In genomic region chr2:26496451-26496850, GRCm38 (mm10) we compare ENCODE assay signal across 11 mouse cellular contexts. TPM values are rescaled to one million over a fixed set of nuclear protein-coding genes. Genes with fewer than 3 reads are reported as not detected.
DNase-seq lines count a peak whose midpoint lies in the region; ATAC-seq and TF ChIP-seq lines count a peak whose summit lies in the region.
"Had no signal": no experiment of that assay in that cellular context is flagged by ENCODE, and none has a peak within 500 bp of the region (broad histone marks: within the 10 kb centered on the region; RNA-seq: fewer than 3 reads in every experiment).

No protein-coding gene starts in this region.

- ATAC-seq in heart, embryonic 14.5 days (ENCODE audit: insufficient number of reproducible peaks, insufficient read depth, low FRiP score, low read depth): no peak
- no peak for ATAC-seq in embryonic facial prominence, embryonic 13.5 days (ENCODE audit: insufficient number of reproducible peaks, insufficient read depth, low FRiP score, low TSS enrichment, low read depth)
- ATAC-seq in hindbrain, postnatal 0 days: no peak
- no peak for ATAC-seq in liver, embryonic 12.5 days

- no peak overlapping the region for H3K9ac ChIP-seq in heart, embryonic 14.5 days (ENCODE audit: low read length)
- no peak overlapping the region for H3K9ac ChIP-seq in embryonic facial prominence, embryonic 13.5 days
- no peak overlapping the region for H3K9ac ChIP-seq in hindbrain, postnatal 0 days (replicated peaks; ENCODE audit: low read length)
- no peak overlapping the region for H3K9ac ChIP-seq in liver, embryonic 12.5 days
- H3K9ac ChIP-seq: liver, embryonic 13.5 days had no signal

- H3K36me3 ChIP-seq in heart, embryonic 14.5 days (ENCODE audit: control insufficient read depth, insufficient read depth, low read length): peaks cover 9% of the 10 kb centered on the region
- 0 out of 2 replicates have a peak, but pooled peaks cover 7% of the 10 kb centered on the region for H3K36me3 ChIP-seq in embryonic facial prominence, embryonic 13.5 days
- H3K36me3 ChIP-seq in hindbrain, postnatal 0 days (ENCODE audit: insufficient read depth, low read length): no peaks in the 10 kb centered on the region
- 0 out of 2 replicates have a peak, but pooled peaks cover 3% of the 10 kb centered on the region for H3K36me3 ChIP-seq in liver, embryonic 12.5 days
- H3K36me3 ChIP-seq: liver, embryonic 13.5 days had no signal

- 73% methylated on average over 3 of the region's 3 CpGs for WGBS in heart, embryonic 14.5 days
- WGBS in embryonic facial prominence, embryonic 13.5 days: 78% methylated on average over 3 of the region's 3 CpGs
- 50% methylated on average over 3 of the region's 3 CpGs for WGBS in hindbrain, postnatal 0 days
- 51% methylated on average over 3 of the region's 3 CpGs for WGBS in liver, embryonic 12.5 days (ENCODE audit: insufficient replicate concordance)

- H3K4me2 ChIP-seq in heart, embryonic 14.5 days (ENCODE audit: low read length): peak overlapping the region; percentile 16; the same call in 1 of the 2 replicates
- no peak overlapping the region for H3K4me2 ChIP-seq in embryonic facial prominence, embryonic 13.5 days
- no peak overlapping the region for H3K4me2 ChIP-seq in hindbrain, postnatal 0 days (ENCODE audit: low read depth, low read length)
- no peak overlapping the region for H3K4me2 ChIP-seq in liver, embryonic 12.5 days
- H3K4me2 ChIP-seq: liver, embryonic 13.5 days had no signal

- H3K27me3 ChIP-seq in heart, embryonic 14.5 days (ENCODE audit: control insufficient read depth, insufficient read depth, low read length): peaks cover 13% of the 10 kb centered on the region
- H3K27me3 ChIP-seq in embryonic facial prominence, embryonic 13.5 days: peaks cover 7% of the 10 kb centered on the region
- no peaks in the 10 kb centered on the region for H3K27me3 ChIP-seq in hindbrain, postnatal 0 days (ENCODE audit: insufficient read depth, low read length)
- H3K27me3 ChIP-seq in liver, embryonic 12.5 days (replicated peaks): peaks cover 31% of the 10 kb centered on the region

- no peaks in the 10 kb centered on the region for H3K9me3 ChIP-seq in heart, embryonic 14.5 days (ENCODE audit: control insufficient read depth, low read length)
- no peaks in the 10 kb centered on the region for H3K9me3 ChIP-seq in embryonic facial prominence, embryonic 13.5 days
- H3K9me3 ChIP-seq in hindbrain, postnatal 0 days (ENCODE audit: low read length): no peaks in the 10 kb centered on the region
- H3K9me3 ChIP-seq in liver, embryonic 12.5 days (replicated peaks): no peaks in the 10 kb centered on the region
- H3K9me3 ChIP-seq: liver, embryonic 13.5 days had no signal

- no peak overlapping the region for H3K4me3 ChIP-seq in heart, embryonic 14.5 days (ENCODE audit: control insufficient read depth in 1 of 2, insufficient read depth in 1 of 2, low read depth in 1 of 2, low read length in 2 of 2)
- no peak overlapping the region for H3K4me3 ChIP-seq in embryonic facial prominence, embryonic 13.5 days
- no peak overlapping the region for H3K4me3 ChIP-seq in hindbrain, postnatal 0 days (ENCODE audit: low read length)
- H3K4me3 ChIP-seq in liver, embryonic 12.5 days: no peak overlapping the region
- H3K4me3 ChIP-seq: erythroblast, embryonic 14.5 days; liver, embryonic 13.5 days had no signal

- TF ChIP-seq CTCF in hindbrain, postnatal 0 days (IDR thresholded peaks at IDR 0.05; ENCODE audit: low read depth): no peak

- DNase-seq in heart, postnatal 25 days (ENCODE audit: low spot score): no peak
- DNase-seq in 416B (ENCODE audit: low read depth): peak; percentile 36
- DNase-seq in hindbrain, postnatal 0 days (ENCODE audit: low spot score): peak; percentile 35
- no peak for DNase-seq in ovary, adult 18-20 months (ENCODE audit: low spot score)
- no peak for DNase-seq in left cerebral cortex, adult 11 months (ENCODE audit: low spot score)
- DNase-seq: kidney, postnatal 36 days; liver, embryonic 13.5 days had no signal

- H3K4me1 ChIP-seq in heart, embryonic 14.5 days (ENCODE audit: control insufficient read depth in 2 of 2, insufficient read depth in 2 of 2, low read length in 2 of 2): peaks cover 47 to 65% of the 10 kb centered on the region in 2 experiments
- peaks cover 94% of the 10 kb centered on the region for H3K4me1 ChIP-seq in embryonic facial prominence, embryonic 13.5 days
- peaks cover 52% of the 10 kb centered on the region for H3K4me1 ChIP-seq in hindbrain, postnatal 0 days (ENCODE audit: insufficient read depth, low read length)
- H3K4me1 ChIP-seq in liver, embryonic 12.5 days: peaks cover 76% of the 10 kb centered on the region

- H3K27ac ChIP-seq in heart, embryonic 14.5 days (replicated peaks in 1 of 2; ENCODE audit: control insufficient read depth in 1 of 2, insufficient read depth in 1 of 2, low read depth in 2 of 2, low read length in 2 of 2): peak overlapping the region; percentile 28 to 86; a peak in 3 of 4 replicates
- H3K27ac ChIP-seq in embryonic facial prominence, embryonic 13.5 days: 0 out of 2 replicates have a peak overlapping the region, but pooled peaks have one; percentile 22
- H3K27ac ChIP-seq in hindbrain, postnatal 0 days: peak overlapping the region; percentile 51; the same call in 1 of the 2 replicates
- no peak overlapping the region for H3K27ac ChIP-seq in liver, embryonic 12.5 days
- H3K27ac ChIP-seq: liver, embryonic 13.5 days had no signal

- intact Hi-C loops in heart, postnatal 25 days (cut with DNase I): no loop called here

RNA-seq across cellular contexts. Expression of gene Notch1, which starts 20.0 kb away (rescaled TPM):
- 21.2 and 21.6 TPM in 2 replicates for polyA plus RNA-seq in heart, embryonic 14.5 days (2014; fragmentation: Nextera tagmentation; extraction: Ambion mirVana)
- 10 to 100 TPM; 27.5 to 32.3 TPM for total RNA-seq in heart, postnatal 25 days (2021)
- 17.3 and 17.8 TPM in 2 replicates for polyA plus RNA-seq in embryonic facial prominence, embryonic 13.5 days (2015; fragmentation: Nextera tagmentation; extraction: Ambion mirVana)
- 75.2 and 75.9 TPM in 2 replicates for total RNA-seq in hindbrain, postnatal 0 days (2014; rRNA removed)
- 9.2 and 10.0 TPM in 2 replicates for polyA plus RNA-seq in hindbrain, postnatal 0 days (2015; fragmentation: Nextera tagmentation; extraction: Ambion mirVana)
- 4.1 and 4.4 TPM in 2 replicates for polyA plus RNA-seq in liver, embryonic 12.5 days (2016; fragmentation: Nextera tagmentation; extraction: Ambion mirVana)

RNA-seq across cellular contexts. Expression of gene Sec16a, which starts 51.4 kb away (rescaled TPM):
- polyA plus RNA-seq in heart, embryonic 14.5 days (2014; fragmentation: Nextera tagmentation; extraction: Ambion mirVana): 19.4 TPM in 2 replicates
- 10 to 100 TPM; 34.9 to 38.8 TPM for total RNA-seq in heart, postnatal 25 days (2021)
- polyA plus RNA-seq in embryonic facial prominence, embryonic 13.5 days (2015; fragmentation: Nextera tagmentation; extraction: Ambion mirVana): 22.7 and 27.9 TPM in 2 replicates
- total RNA-seq in hindbrain, postnatal 0 days (2014; rRNA removed): 60.9 and 89.2 TPM in 2 replicates
- 9.9 and 10.5 TPM in 2 replicates for polyA plus RNA-seq in hindbrain, postnatal 0 days (2015; fragmentation: Nextera tagmentation; extraction: Ambion mirVana)
- polyA plus RNA-seq in liver, embryonic 12.5 days (2016; fragmentation: Nextera tagmentation; extraction: Ambion mirVana): 13.0 and 14.4 TPM in 2 replicates

Comparison
In these comparisons a context has a peak if more than half of its experiments do, and no peak if none do; other contexts are left out.
1. DNase-seq: peak in 416B (single experiment) and hindbrain, postnatal 0 days (single experiment); none in heart, postnatal 25 days (single experiment), ovary, adult 18-20 months (single experiment) and left cerebral cortex, adult 11 months (single experiment).